Comparison of ENCODE assay signal across 9 mouse cellular contexts in the genomic region with DNA sequence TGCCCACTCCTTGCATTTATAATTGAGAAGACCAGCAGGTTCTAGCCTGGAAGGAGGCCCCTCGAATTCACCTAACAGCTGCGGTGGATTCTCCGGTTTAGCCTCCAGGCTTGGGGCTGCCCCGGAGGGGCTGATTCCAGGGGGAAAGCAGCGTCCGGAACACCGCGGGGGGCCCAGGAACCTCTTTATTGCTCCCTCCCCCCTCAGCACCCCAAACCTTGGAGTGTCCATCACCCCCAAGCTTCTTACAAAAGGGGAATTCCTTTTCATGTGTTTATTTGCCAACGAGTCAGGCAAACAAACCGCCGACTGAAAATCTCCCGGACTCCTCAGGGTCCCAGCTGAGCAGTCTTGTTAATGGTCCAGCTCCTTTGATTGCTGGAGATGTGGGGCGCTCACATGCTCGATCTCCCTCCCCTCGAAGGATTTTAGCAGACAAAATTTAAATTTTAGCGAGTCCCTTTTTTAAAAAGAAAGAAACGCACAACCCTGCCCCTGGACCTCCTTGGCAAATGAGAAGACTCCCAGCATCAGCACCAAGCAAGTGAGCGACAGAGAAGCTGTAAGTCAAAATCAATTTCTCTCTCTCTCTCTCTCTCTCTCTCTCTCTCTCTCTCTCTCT.
A peak's percentile ranks its signal among the peaks of the same experiment; 100 is the strongest.
DNase-seq lines count a peak whose midpoint lies in the region; ATAC-seq lines count a peak whose summit lies in the region.
"Had no signal": no experiment of that assay in that cellular context is flagged by ENCODE, and none has a peak within 500 bp of the region (broad histone marks: within the 10 kb centered on the region; RNA-seq: fewer than 3 reads in every experiment).

No protein-coding gene starts in this region.

- no peak for DNase-seq in heart, postnatal 36 days
- peak; percentile 38 for DNase-seq in embryo, embryonic 9.5 days (ENCODE audit: extremely low spot score)
- DNase-seq in hindbrain, embryonic 14.5 days (ENCODE audit: low spot score): no peak
- DNase-seq in neural tube, embryonic 11.5 days (ENCODE audit: low spot score): peak; percentile 63
- DNase-seq in adrenal gland, postnatal 10 days: no peak
- no peak for DNase-seq in left cerebral cortex, adult 8-10 months (ENCODE audit: low spot score in 2 of 2)
- DNase-seq in right cerebral cortex, postnatal 36 days (ENCODE audit: low spot score in 2 of 2): no peak
- DNase-seq: adrenal gland, postnatal 36 days had no signal

- intact Hi-C loops in heart, postnatal 36 days (cut with DNase I): no loop called here

- 3% methylated on average over 18 of the region's 18 CpGs for WGBS in heart, embryonic 14.5 days
- WGBS in hindbrain, embryonic 14.5 days: under 1% methylated on average over 18 of the region's 18 CpGs
- WGBS in neural tube, embryonic 11.5 days: under 1% methylated on average over 18 of the region's 18 CpGs

- no peaks in the 10 kb centered on the region for H3K36me3 ChIP-seq in heart, embryonic 14.5 days (ENCODE audit: control insufficient read depth, insufficient read depth, low read length)
- no peaks in the 10 kb centered on the region for H3K36me3 ChIP-seq in hindbrain, embryonic 14.5 days (replicated peaks; ENCODE audit: control insufficient read depth, insufficient read depth)
- H3K36me3 ChIP-seq in neural tube, embryonic 11.5 days (ENCODE audit: control insufficient read depth, insufficient read depth, low read length): no peaks in the 10 kb centered on the region

- peaks cover 0 to 2% of the 10 kb centered on the region in 2 experiments; a peak in 1 of 4 replicates for H3K4me1 ChIP-seq in heart, embryonic 14.5 days (ENCODE audit: control insufficient read depth in 2 of 2, insufficient read depth in 2 of 2, low read length in 2 of 2)
- peaks cover 21% of the 10 kb centered on the region for H3K4me1 ChIP-seq in hindbrain, embryonic 14.5 days (replicated peaks; ENCODE audit: control insufficient read depth, insufficient read depth, low read length)
- H3K4me1 ChIP-seq in neural tube, embryonic 11.5 days (ENCODE audit: control insufficient read depth, insufficient read depth, low read length): no peaks in the 10 kb centered on the region; the same call in 1 of the 2 replicates

- peak overlapping the region; percentile 59 for H3K4me2 ChIP-seq in heart, embryonic 14.5 days (ENCODE audit: low read length)
- H3K4me2 ChIP-seq in hindbrain, embryonic 14.5 days (replicated peaks): peak overlapping the region; percentile 82
- H3K4me2 ChIP-seq in neural tube, embryonic 11.5 days (ENCODE audit: low read depth): peak overlapping the region; percentile 53

- H3K27ac ChIP-seq in heart, embryonic 14.5 days (replicated peaks in 1 of 2; ENCODE audit: control insufficient read depth in 1 of 2, insufficient read depth in 1 of 2, low read depth in 2 of 2, low read length in 2 of 2): no peak overlapping the region
- H3K27ac ChIP-seq in hindbrain, embryonic 14.5 days: peak overlapping the region; percentile 94
- H3K27ac ChIP-seq in neural tube, embryonic 11.5 days (ENCODE audit: low read depth, low read length): no peak overlapping the region

- peak overlapping the region; percentile 23 to 31; a peak in 3 of 4 replicates for H3K4me3 ChIP-seq in heart, embryonic 14.5 days (ENCODE audit: control insufficient read depth in 1 of 2, insufficient read depth in 1 of 2, low read depth in 1 of 2, low read length in 2 of 2)
- peak overlapping the region; percentile 44 for H3K4me3 ChIP-seq in hindbrain, embryonic 14.5 days (replicated peaks; ENCODE audit: low read length)
- H3K4me3 ChIP-seq in neural tube, embryonic 11.5 days (ENCODE audit: low read depth, low read length): peak overlapping the region; percentile 30

- no peak for ATAC-seq in heart, embryonic 14.5 days (ENCODE audit: insufficient number of reproducible peaks, insufficient read depth, low FRiP score, low read depth)
- ATAC-seq in hindbrain, embryonic 14.5 days (ENCODE audit: low FRiP score): no peak
- 0 out of 2 replicates have a peak, but pooled peaks have one; percentile 48 for ATAC-seq in neural tube, embryonic 11.5 days (ENCODE audit: insufficient read depth, low FRiP score, low TSS enrichment)

- peaks cover 50% of the 10 kb centered on the region for H3K27me3 ChIP-seq in heart, embryonic 14.5 days (ENCODE audit: control insufficient read depth, insufficient read depth, low read length)
- peaks cover 9% of the 10 kb centered on the region; the same call in 1 of the 2 replicates for H3K27me3 ChIP-seq in hindbrain, embryonic 14.5 days (ENCODE audit: control insufficient read depth, insufficient read depth, low read length)
- peaks cover 10% of the 10 kb centered on the region; the same call in 1 of the 2 replicates for H3K27me3 ChIP-seq in neural tube, embryonic 11.5 days (ENCODE audit: control insufficient read depth, insufficient read depth, low read length)

- H3K9ac ChIP-seq in heart, embryonic 14.5 days (ENCODE audit: low read length): peak overlapping the region; percentile 25; the same call in 1 of the 2 replicates
- H3K9ac ChIP-seq in hindbrain, embryonic 14.5 days: peak overlapping the region; percentile 85
- H3K9ac ChIP-seq in neural tube, embryonic 11.5 days (ENCODE audit: low read length): peak overlapping the region; percentile 61

- H3K9me3 ChIP-seq in heart, embryonic 14.5 days (ENCODE audit: control insufficient read depth, low read length): no peaks in the 10 kb centered on the region
- no peaks in the 10 kb centered on the region for H3K9me3 ChIP-seq in hindbrain, embryonic 14.5 days (ENCODE audit: control insufficient read depth, low read length)
- no peaks in the 10 kb centered on the region for H3K9me3 ChIP-seq in neural tube, embryonic 11.5 days (ENCODE audit: control insufficient read depth, low read length)

Comparison
In these comparisons a context has a peak if more than half of its experiments do, and no peak if none do; other contexts are left out.
1. H3K9ac ChIP-seq: peak in every context shown above with its lines; median percentile 85 in hindbrain, embryonic 14.5 days; 61 in neural tube, embryonic 11.5 days; 25 in heart, embryonic 14.5 days.
2. DNase-seq: peak in embryo, embryonic 9.5 days (single experiment) and neural tube, embryonic 11.5 days (single experiment); none in heart, postnatal 36 days (0 of 2), hindbrain, embryonic 14.5 days (single experiment), adrenal gland, postnatal 10 days (single experiment), left cerebral cortex, adult 8-10 months (0 of 2) and right cerebral cortex, postnatal 36 days (0 of 2).
3. Peak in every context shown above with its lines, with median percentiles within 50 percentile points of each other: H3K4me2 ChIP-seq and H3K4me3 ChIP-seq.